Mouse (Mus musculus) stomach, embryonic 14.5 days (tissue): ENCODE data around the gene Adgrg6. TPM values are rescaled to one million over a fixed set of nuclear protein-coding genes. Genes with fewer than 3 reads are reported as not detected.

Experiments
- ATAC-seq: fragments of 200-750 bp; cut with Nextera tagmentation; 2 replicates; pipeline ENCODE4 v1.8.0; 2017; ENCODE audit warnings: low read depth, moderate TSS enrichment; ENCODE audit not compliant: insufficient number of reproducible peaks, insufficient read depth, low FRiP score
- H3K27ac ChIP-seq: fragments of 300-500 bp; sonication (generic); 2 replicates; pipeline ENCODE4 v1.5.1; 2014; ENCODE audit warnings: mild to moderate bottlenecking, low read length, moderate library complexity, mixed read lengths
- H3K27me3 ChIP-seq: fragments of 300-500 bp; sonication (generic); 2 replicates; pipeline ENCODE4 v1.6.1; 2014; ENCODE audit warnings: low read length, control low read depth, mixed read lengths; ENCODE audit not compliant: control insufficient read depth, insufficient read depth
- H3K36me3 ChIP-seq: fragments of 300-500 bp; sonication (generic); 2 replicates; pipeline ENCODE4 v1.6.1; 2014; ENCODE audit warnings: mild to moderate bottlenecking, control low read depth, low read length, moderate library complexity, mixed read lengths; ENCODE audit not compliant: control insufficient read depth, insufficient read depth
- H3K4me1 ChIP-seq: fragments of 300-500 bp; sonication (generic); 2 replicates; pipeline ENCODE4 v1.6.1; 2014; ENCODE audit warnings: low read length, control low read depth, mixed read lengths; ENCODE audit not compliant: control insufficient read depth, insufficient read depth
- H3K4me2 ChIP-seq: fragments of 300-500 bp; sonication (generic); replicated peaks from 2 replicates; pipeline ENCODE4 v1.6.1; 2014; ENCODE audit warnings: low read depth, low read length, control low read depth
- H3K4me3 ChIP-seq: fragments of 300-500 bp; sonication (generic); 2 replicates; pipeline ENCODE4 v1.5.1; 2014; ENCODE audit warnings: low read depth, low read length, control low read depth
- H3K9ac ChIP-seq: fragments of 300-500 bp; sonication (generic); replicated peaks from 2 replicates; pipeline ENCODE4 v1.6.1; 2014; ENCODE audit warnings: low read depth, mild to moderate bottlenecking, control low read depth, low read length, moderate library complexity, mixed read lengths
- H3K9me3 ChIP-seq: fragments of 300-500 bp; sonication (generic); 2 replicates; pipeline ENCODE4 v1.6.1; 2016; ENCODE audit warnings: low read depth, low read length, control low read depth; ENCODE audit not compliant: control insufficient read depth
- WGBS: fragments of 180-500 bp; shearing (Covaris S2); extraction: QIAGEN DNeasy Blood & Tissue Kit; methylation state at CpG from one replicate; pipeline ENCODE4 v1.1.7; 2014; 5-methylcytosine and 5-hydroxymethylcytosine counted together
- polyA plus RNA-seq: library from polyadenylated mRNA; unstranded; fragments of >200 nt; fragmentation: Nextera tagmentation; extraction: Ambion mirVana; gene quantifications from 2 replicates; pipeline ENCODE4 v1.2.1, GENCODE M21; 2014

Adgrg6 gene
- polyA plus RNA-seq, 1 experiment from 2014 or later, result 5.6 TPM

DNA sequence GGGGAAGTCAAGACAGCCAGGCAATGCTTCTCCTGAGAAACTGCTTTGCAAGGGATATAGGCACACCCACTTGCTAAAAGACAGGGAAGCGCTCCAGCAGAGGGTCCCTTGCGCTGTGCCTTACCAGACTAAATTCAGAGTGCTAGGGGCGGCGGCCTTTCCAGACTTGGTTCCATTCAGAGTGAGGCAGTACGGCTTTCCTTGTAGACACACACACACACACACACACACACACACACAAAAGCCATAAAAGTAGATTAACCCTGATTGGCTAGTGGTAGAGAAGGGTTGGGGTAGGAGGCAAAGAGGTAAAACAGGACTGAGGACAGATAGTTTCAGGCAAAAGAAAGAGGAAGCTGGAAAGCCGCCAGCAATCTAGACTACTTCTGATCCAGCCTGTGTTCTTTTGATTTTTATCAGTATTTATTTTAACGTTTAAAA, 672 bp upstream of the Adgrg6 start:
- H3K9me3 ChIP-seq, result no peaks in the 10 kb centered on the region
- H3K36me3 ChIP-seq, result no peaks in the 10 kb centered on the region
- no peak overlapping the region for H3K9ac ChIP-seq
- WGBS, result 35% methylated on average over 7 of the region's 7 CpGs
- ATAC-seq, result 0 out of 2 replicates have a peak, but pooled peaks have one; percentile 44
- H3K4me1 ChIP-seq, result peaks cover 4% of the 10 kb centered on the region; the same call in 1 of the 2 replicates
- no peak overlapping the region for H3K4me3 ChIP-seq
- no peak overlapping the region for H3K27ac ChIP-seq
- peak overlapping the region; percentile 100; the same call in 1 of the 2 replicates for H3K4me2 ChIP-seq
- H3K27me3 ChIP-seq, result no peaks in the 10 kb centered on the region

DNA sequence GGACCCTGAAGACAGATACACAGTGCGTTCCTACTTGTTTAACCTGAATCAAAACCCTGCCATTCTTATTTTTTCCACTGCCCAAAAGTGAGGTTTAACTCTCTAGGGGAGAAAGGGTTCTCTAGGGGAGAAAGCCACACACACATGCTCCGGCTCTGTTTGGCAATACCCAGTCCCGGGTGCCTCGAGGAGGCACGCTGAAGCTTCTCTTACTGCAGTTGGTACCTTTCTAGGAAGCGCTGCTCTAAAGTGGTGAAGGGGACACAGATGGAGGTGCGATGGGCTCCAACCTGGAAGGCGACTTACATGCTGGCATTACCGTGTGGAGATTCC, 885 bp downstream of the Adgrg6 start:
- Histone ChIP-seq H3K4me3 (peak overlapping the region; percentile 80), H3K27me3 (no peaks in the 10 kb centered on the region), H3K27ac (no peak overlapping the region), H3K36me3 (no peaks in the 10 kb centered on the region), H3K9ac (peak overlapping the region; percentile 65; the same call in 1 of the 2 replicates), H3K9me3 (no peaks in the 10 kb centered on the region), H3K4me1 (peaks cover 4% of the 10 kb centered on the region; the same call in 1 of the 2 replicates), H3K4me2 (peak overlapping the region; percentile 100)
- ATAC-seq, result no peak
- WGBS, result 3% methylated on average over 9 of the region's 9 CpGs

DNA sequence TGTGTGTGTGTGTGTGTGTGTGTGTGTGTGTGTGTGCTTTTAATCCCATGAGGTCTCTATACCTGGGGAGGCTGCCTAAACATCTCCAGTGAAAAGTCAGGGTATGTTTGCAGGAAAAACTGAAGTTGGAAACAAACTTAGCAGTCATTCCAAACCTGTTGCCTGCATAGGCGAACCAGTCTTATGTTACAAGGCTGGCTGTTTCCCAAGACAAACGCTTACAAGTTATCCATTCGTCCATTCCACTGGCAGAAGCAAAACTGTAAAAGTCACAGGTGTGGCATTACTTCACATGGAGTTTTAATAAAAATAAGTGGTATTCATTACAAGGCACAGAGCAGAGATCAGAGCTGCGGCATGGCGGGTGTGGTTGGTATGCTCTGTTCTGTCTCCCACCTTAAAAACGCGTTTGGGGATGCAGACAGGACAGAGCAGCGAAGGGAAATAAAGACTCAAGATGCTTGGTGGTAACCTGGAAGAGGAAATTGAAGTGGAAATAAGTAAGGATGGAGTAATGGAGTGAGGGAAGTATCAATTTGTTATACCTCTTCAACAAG, 1.9 kb downstream of the Adgrg6 start:
- Histone ChIP-seq H3K27me3 (no peaks in the 10 kb centered on the region), H3K4me1 (peaks cover 4% of the 10 kb centered on the region; the same call in 1 of the 2 replicates), H3K4me2 (peak overlapping the region; percentile 100; the same call in 1 of the 2 replicates), H3K27ac (no peak overlapping the region), H3K36me3 (no peaks in the 10 kb centered on the region), H3K9me3 (no peaks in the 10 kb centered on the region), H3K4me3 (no peak overlapping the region; the same call in 1 of the 2 replicates), H3K9ac (no peak overlapping the region)
- no peak for ATAC-seq
- WGBS, result 72% methylated on average over 8 of the region's 8 CpGs

DNA sequence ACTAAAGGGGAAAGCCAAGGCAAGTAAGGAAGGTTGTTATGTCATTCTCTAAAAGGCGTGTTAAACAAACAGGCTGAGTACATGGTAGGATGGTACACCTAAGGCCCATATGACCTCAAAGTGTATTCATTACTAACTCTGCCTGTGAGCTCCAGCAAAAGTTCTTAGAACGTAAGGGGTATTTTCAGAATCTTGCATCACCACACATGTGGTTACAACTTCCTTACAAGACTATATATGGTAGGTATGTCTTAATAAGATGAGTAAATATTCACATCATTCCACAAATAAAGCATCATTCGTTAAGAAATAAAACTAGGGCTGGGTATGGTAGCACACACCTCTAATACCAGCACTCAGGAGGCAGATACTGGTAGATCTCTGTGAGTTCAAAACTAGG, 8.4 kb downstream of the Adgrg6 start:
- H3K9me3 ChIP-seq, result no peaks in the 10 kb centered on the region
- no peak overlapping the region for H3K4me2 ChIP-seq
- no peaks in the 10 kb centered on the region for H3K36me3 ChIP-seq
- H3K4me3 ChIP-seq, result no peak overlapping the region
- 85% methylated on average over 3 of the region's 3 CpGs for WGBS
- no peak for ATAC-seq
- no peaks in the 10 kb centered on the region for H3K27me3 ChIP-seq
- H3K4me1 ChIP-seq, result peaks cover 5% of the 10 kb centered on the region; the same call in 1 of the 2 replicates
- no peak overlapping the region for H3K9ac ChIP-seq
- no peak overlapping the region for H3K27ac ChIP-seq

DNA sequence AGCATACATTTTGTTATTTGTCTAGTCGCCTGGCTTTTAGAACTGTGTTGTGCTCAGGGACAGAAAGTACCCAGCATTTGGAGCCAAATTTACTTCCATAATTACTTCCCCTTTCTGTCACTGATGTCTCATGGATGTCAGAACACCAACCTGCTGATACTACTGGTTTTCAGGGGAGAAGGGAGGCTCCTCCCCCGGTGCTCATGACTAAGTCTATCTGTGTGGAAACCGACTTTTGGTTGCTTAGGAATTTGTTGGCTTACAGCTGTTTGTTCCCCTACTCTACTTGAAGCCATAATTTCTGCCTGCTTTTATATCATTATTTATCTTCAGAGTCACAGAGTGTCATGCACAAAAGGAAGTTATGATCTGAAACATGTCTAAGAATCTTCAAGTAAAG, 14.4 kb downstream of the Adgrg6 start:
- Histone ChIP-seq H3K36me3 (no peaks in the 10 kb centered on the region), H3K4me1 (peaks cover 5% of the 10 kb centered on the region; the same call in 1 of the 2 replicates), H3K27ac (no peak overlapping the region), H3K9me3 (no peaks in the 10 kb centered on the region), H3K4me2 (no peak overlapping the region), H3K9ac (no peak overlapping the region), H3K27me3 (no peaks in the 10 kb centered on the region), H3K4me3 (no peak overlapping the region)
- 69% methylated on average over 3 of the region's 3 CpGs for WGBS
- ATAC-seq, result no peak

GRCm38 (mm10) chr10:14530670-14531069, 14.8 kb downstream of the Adgrg6 start:
- Histone ChIP-seq H3K4me3 (no peak overlapping the region), H3K4me2 (no peak overlapping the region), H3K27me3 (no peaks in the 10 kb centered on the region), H3K27ac (no peak overlapping the region), H3K9ac (no peak overlapping the region), H3K9me3 (no peaks in the 10 kb centered on the region), H3K4me1 (peaks cover 5% of the 10 kb centered on the region; the same call in 1 of the 2 replicates), H3K36me3 (no peaks in the 10 kb centered on the region)
- WGBS, result 96% methylated on average over 1 of the region's 1 CpGs
- no peak for ATAC-seq

DNA sequence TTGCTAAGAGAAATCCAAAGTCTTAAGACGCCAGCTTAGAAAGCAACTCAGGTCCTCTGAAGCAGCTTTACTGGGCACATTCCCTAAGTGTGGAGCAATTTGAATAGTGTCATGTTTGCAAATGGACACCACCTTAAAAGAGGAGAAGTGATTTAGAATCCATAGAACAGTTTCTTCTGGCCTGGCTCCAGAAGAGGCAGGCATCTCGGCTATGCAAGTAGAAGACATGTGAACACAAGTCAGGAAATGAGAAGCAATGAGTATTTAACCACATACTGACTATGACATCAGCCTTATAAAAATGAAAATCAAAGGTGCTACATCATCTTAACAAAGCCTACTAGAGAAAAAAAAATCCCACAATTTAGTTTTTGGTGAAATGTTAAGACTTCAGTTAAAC, 17.7 kb downstream of the Adgrg6 start:
- no peak overlapping the region for H3K4me3 ChIP-seq
- H3K9ac ChIP-seq, result no peak overlapping the region
- no peak for ATAC-seq
- H3K4me2 ChIP-seq, result no peak overlapping the region
- no peaks in the 10 kb centered on the region for H3K4me1 ChIP-seq
- no peak overlapping the region for H3K27ac ChIP-seq
- H3K9me3 ChIP-seq, result no peaks in the 10 kb centered on the region
- H3K36me3 ChIP-seq, result no peaks in the 10 kb centered on the region
- WGBS, result 52% methylated on average over 2 of the region's 2 CpGs
- H3K27me3 ChIP-seq, result no peaks in the 10 kb centered on the region

- H3K9me3 ChIP-seq, result no peaks in the 10 kb centered on the region
- H3K4me2 ChIP-seq, result no peak overlapping the region
- no peaks in the 10 kb centered on the region for H3K4me1 ChIP-seq
- H3K9ac ChIP-seq, result no peak overlapping the region
- H3K36me3 ChIP-seq, result no peaks in the 10 kb centered on the region
- H3K4me3 ChIP-seq, result no peak overlapping the region
- no peak for ATAC-seq
- H3K27ac ChIP-seq, result no peak overlapping the region
- WGBS, result 84% methylated on average over 5 of the region's 5 CpGs
- H3K27me3 ChIP-seq, result no peaks in the 10 kb centered on the region
Measured at GRCm38 (mm10) chr10:14522729-14523128, 22.7 kb downstream of the Adgrg6 start.
